Mouse (Mus musculus) neural tube, embryonic 12.5 days (tissue): ENCODE measurements at regions not wholly inside any gene's neighbourhood (a gene's known extent, or its start where the extent isn't known, plus 50 kb on each side); places are given as distances from the start of the nearest gene placed in this dataset.

ENCODE experiments used
- ATAC-seq: fragments of 200-750 bp; cut with Nextera tagmentation; 2 replicates; pipeline ENCODE4 v1.8.0; 2017; ENCODE audit warnings: low read depth, mild to moderate bottlenecking, moderate TSS enrichment, moderate library complexity; ENCODE audit not compliant: low FRiP score
- H3K27ac ChIP-seq: fragments of 300-500 bp; sonication (generic); 2 replicates; pipeline ENCODE4 v1.5.1; 2016
- H3K27me3 ChIP-seq: fragments of 300-500 bp; sonication (generic); replicated peaks from 2 replicates; pipeline ENCODE4 v1.6.1; 2016; ENCODE audit warnings: mild to moderate bottlenecking
- H3K36me3 ChIP-seq: fragments of 300-500 bp; sonication (generic); 2 replicates; pipeline ENCODE4 v1.6.1; 2016; ENCODE audit warnings: mild to moderate bottlenecking
- H3K4me1 ChIP-seq: fragments of 300-500 bp; sonication (generic); 2 replicates; pipeline ENCODE4 v1.6.1; 2016
- H3K4me2 ChIP-seq: fragments of 300-500 bp; sonication (generic); replicated peaks from 2 replicates; pipeline ENCODE4 v1.6.1; 2016; ENCODE audit warnings: mild to moderate bottlenecking
- H3K4me3 ChIP-seq: fragments of 300-500 bp; sonication (generic); 2 replicates; pipeline ENCODE4 v1.5.1; 2016
- H3K9ac ChIP-seq: fragments of 300-500 bp; sonication (generic); 2 replicates; pipeline ENCODE4 v1.6.1; 2016; ENCODE audit warnings: mild to moderate bottlenecking
- H3K9me3 ChIP-seq: fragments of 300-500 bp; sonication (generic); 2 replicates; pipeline ENCODE4 v1.6.1; 2016; ENCODE audit warnings: mild to moderate bottlenecking
- WGBS: fragments of 180-500 bp; shearing (Covaris S2); methylation state at CpG from one replicate; pipeline ENCODE4 v1.1.7; 2016; 5-methylcytosine and 5-hydroxymethylcytosine counted together

- ATAC-seq = no peak
- no peak overlapping the region for H3K27ac ChIP-seq
- H3K9ac ChIP-seq = no peak overlapping the region
- H3K4me3 ChIP-seq = no peak overlapping the region
- H3K36me3 ChIP-seq = no peaks in the 10 kb centered on the region
- 89% methylated on average over 9 of the region's 9 CpGs for WGBS
- no peaks in the 10 kb centered on the region for H3K27me3 ChIP-seq
- H3K9me3 ChIP-seq = no peaks in the 10 kb centered on the region
- no peak overlapping the region for H3K4me2 ChIP-seq
- no peaks in the 10 kb centered on the region for H3K4me1 ChIP-seq
These were observed 517.3 kb upstream of the Tmem132c start for GRCm38 (mm10) chr5:126724329-126724728.

DNA sequence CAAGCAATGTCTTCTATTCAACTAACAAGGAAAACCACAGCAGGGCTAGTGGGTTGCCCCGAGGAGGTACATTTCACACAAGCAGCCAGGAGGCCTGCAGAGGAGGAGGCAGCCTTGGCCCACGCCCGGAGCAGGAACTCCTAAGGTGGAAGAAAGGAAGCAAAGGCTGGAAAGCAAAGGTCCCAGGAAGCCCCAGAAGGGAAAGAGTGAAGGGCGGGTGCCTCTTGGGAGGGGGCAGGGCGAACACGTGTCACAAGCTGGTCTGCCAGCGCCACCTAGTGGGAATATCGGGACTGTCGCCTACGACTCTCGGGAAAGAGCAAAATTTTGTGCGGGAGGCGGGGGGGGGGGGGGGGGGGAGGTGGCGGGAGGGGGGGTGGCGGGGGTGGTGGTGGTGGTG, 508.1 kb upstream of the Tmem132c start:
- WGBS = 3% methylated on average over 8 of the region's 15 CpGs
- H3K27me3 ChIP-seq = no peaks in the 10 kb centered on the region
- H3K4me3 ChIP-seq = peak overlapping the region; percentile 16; the same call in 1 of the 2 replicates
- no peak overlapping the region for H3K27ac ChIP-seq
- ATAC-seq = no peak
- no peaks in the 10 kb centered on the region for H3K9me3 ChIP-seq
- H3K36me3 ChIP-seq = no peaks in the 10 kb centered on the region
- peak overlapping the region; percentile 51 for H3K4me2 ChIP-seq
- no peaks in the 10 kb centered on the region for H3K4me1 ChIP-seq
- peak overlapping the region; percentile 42; the same call in 1 of the 2 replicates for H3K9ac ChIP-seq

GRCm38 (mm10) chr5:126735733-126736132, 505.9 kb upstream of the Tmem132c start:
- Histone ChIP-seq H3K4me1 (no peaks in the 10 kb centered on the region), H3K27me3 (no peaks in the 10 kb centered on the region), H3K4me2 (no peak overlapping the region), H3K4me3 (no peak overlapping the region), H3K27ac (no peak overlapping the region), H3K36me3 (no peaks in the 10 kb centered on the region), H3K9me3 (no peaks in the 10 kb centered on the region), H3K9ac (no peak overlapping the region)
- ATAC-seq = no peak

GRCm38 (mm10) chr5:126737681-126738080, 503.9 kb upstream of the Tmem132c start:
- H3K27ac ChIP-seq = no peak overlapping the region
- no peak for ATAC-seq
- no peak overlapping the region for H3K9ac ChIP-seq
- H3K36me3 ChIP-seq = no peaks in the 10 kb centered on the region
- no peaks in the 10 kb centered on the region for H3K27me3 ChIP-seq
- H3K4me2 ChIP-seq = no peak overlapping the region
- H3K4me3 ChIP-seq = no peak overlapping the region
- 69% methylated on average over 4 of the region's 4 CpGs for WGBS
- no peaks in the 10 kb centered on the region for H3K4me1 ChIP-seq
- no peaks in the 10 kb centered on the region for H3K9me3 ChIP-seq

- Histone ChIP-seq H3K4me1 (no peaks in the 10 kb centered on the region), H3K27me3 (no peaks in the 10 kb centered on the region), H3K4me2 (no peak overlapping the region), H3K4me3 (no peak overlapping the region), H3K36me3 (no peaks in the 10 kb centered on the region), H3K9me3 (peaks cover 4% of the 10 kb centered on the region; the same call in 1 of the 2 replicates), H3K27ac (no peak overlapping the region), H3K9ac (no peak overlapping the region)
- WGBS = 54% methylated on average over 10 of the region's 10 CpGs
- no peak for ATAC-seq
These were observed 500.7 kb upstream of the Tmem132c start for GRCm38 (mm10) chr5:126740861-126741410.

DNA sequence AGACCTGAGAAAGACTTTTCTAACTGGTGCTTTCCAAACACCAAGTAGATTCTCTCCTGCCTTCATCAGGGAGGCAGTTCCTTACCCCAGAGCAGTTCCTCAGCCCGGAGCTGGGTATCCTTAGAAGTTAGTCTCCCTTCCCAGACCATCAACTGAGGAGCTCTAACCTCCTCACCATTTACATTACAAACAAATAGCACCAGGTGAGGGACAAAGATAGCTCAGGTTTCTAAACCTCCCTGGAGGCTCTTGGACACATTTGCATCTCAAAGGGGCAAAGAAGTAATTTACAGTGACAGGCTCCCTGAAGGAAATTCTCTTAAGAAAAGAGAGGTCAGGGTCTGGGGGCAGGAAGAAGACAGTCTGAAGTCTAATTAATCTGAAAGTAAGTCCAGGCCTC, 486.5 kb upstream of the Tmem132c start:
- H3K9me3 ChIP-seq = no peaks in the 10 kb centered on the region
- H3K27ac ChIP-seq = no peak overlapping the region
- no peak overlapping the region for H3K9ac ChIP-seq
- no peaks in the 10 kb centered on the region for H3K27me3 ChIP-seq
- ATAC-seq = no peak
- H3K4me1 ChIP-seq = no peaks in the 10 kb centered on the region
- WGBS = 6% methylated on average over 1 of the region's 1 CpGs
- H3K36me3 ChIP-seq = no peaks in the 10 kb centered on the region
- no peak overlapping the region for H3K4me2 ChIP-seq
- no peak overlapping the region for H3K4me3 ChIP-seq

GRCm38 (mm10) chr5:126765037-126765707, 476.4 kb upstream of the Tmem132c start:
- no peak overlapping the region for H3K27ac ChIP-seq
- H3K4me2 ChIP-seq = no peak overlapping the region
- no peak overlapping the region for H3K9ac ChIP-seq
- no peaks in the 10 kb centered on the region for H3K27me3 ChIP-seq
- H3K4me3 ChIP-seq = no peak overlapping the region
- peaks cover 8% of the 10 kb centered on the region; the same call in 1 of the 2 replicates for H3K4me1 ChIP-seq
- ATAC-seq = 0 out of 2 replicates have a peak, but pooled peaks have one; percentile 37
- H3K36me3 ChIP-seq = no peaks in the 10 kb centered on the region
- 7% methylated on average over 4 of the region's 4 CpGs for WGBS
- H3K9me3 ChIP-seq = no peaks in the 10 kb centered on the region

- Histone ChIP-seq H3K4me2 (peak overlapping the region; percentile 47), H3K27ac (no peak overlapping the region), H3K9me3 (no peaks in the 10 kb centered on the region), H3K36me3 (no peaks in the 10 kb centered on the region), H3K9ac (no peak overlapping the region), H3K4me1 (peaks cover 8% of the 10 kb centered on the region; the same call in 1 of the 2 replicates), H3K27me3 (no peaks in the 10 kb centered on the region), H3K4me3 (no peak overlapping the region)
- WGBS = 30% methylated on average over 11 of the region's 11 CpGs
- ATAC-seq = no peak
These were observed 472.6 kb upstream of the Tmem132c start for GRCm38 (mm10) chr5:126769031-126769430.

- 5% methylated on average over 29 of the region's 29 CpGs for WGBS
- Histone ChIP-seq H3K9ac (no peak overlapping the region), H3K36me3 (no peaks in the 10 kb centered on the region), H3K9me3 (peaks cover 4% of the 10 kb centered on the region; the same call in 1 of the 2 replicates), H3K27ac (no peak overlapping the region), H3K4me3 (peak overlapping the region; percentile 30), H3K4me1 (peaks cover 15% of the 10 kb centered on the region), H3K27me3 (peaks cover 2% of the 10 kb centered on the region; the same call in 1 of the 2 replicates), H3K4me2 (peak overlapping the region; percentile 68)
- ATAC-seq = peak; percentile 68; the same call in 1 of the 2 replicates
These were observed 453.6 kb upstream of the Tmem132c start for GRCm38 (mm10) chr5:126787706-126788610.

DNA sequence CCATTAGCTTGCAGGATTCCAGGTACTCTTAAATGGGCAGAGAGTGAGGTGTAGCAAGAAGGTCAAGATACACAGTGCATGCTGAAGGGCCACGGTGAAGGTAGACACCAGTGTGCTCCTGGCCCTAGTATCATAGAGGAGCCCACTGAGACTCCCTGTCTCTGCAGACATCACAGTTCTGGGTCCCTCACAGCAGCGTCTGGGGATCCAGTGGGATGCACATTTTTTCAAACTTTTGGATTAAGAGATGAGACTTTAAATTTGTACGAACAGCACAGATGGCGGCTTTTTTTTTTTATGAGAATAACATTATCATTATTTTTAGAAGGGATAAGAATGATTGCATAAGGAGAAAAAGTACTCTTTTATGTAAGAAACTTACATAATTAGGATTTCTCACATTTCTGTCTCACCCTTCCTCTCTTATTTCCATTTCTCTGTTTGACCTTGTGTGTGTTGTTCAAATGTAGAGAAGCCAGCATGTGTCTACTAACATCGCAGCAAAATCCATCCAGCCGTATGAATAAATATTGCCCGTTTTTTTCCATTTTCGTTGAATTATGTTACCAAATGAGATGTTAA, 441.8 kb upstream of the Tmem132c start:
- Histone ChIP-seq H3K27ac (no peak overlapping the region), H3K4me3 (no peak overlapping the region), H3K36me3 (no peaks in the 10 kb centered on the region), H3K9ac (no peak overlapping the region), H3K27me3 (no peaks in the 10 kb centered on the region), H3K4me1 (no peaks in the 10 kb centered on the region), H3K4me2 (no peak overlapping the region), H3K9me3 (no peaks in the 10 kb centered on the region)
- WGBS = 91% methylated on average over 8 of the region's 8 CpGs
- ATAC-seq = no peak

GRCm38 (mm10) chr5:126806656-126807055, 435.0 kb upstream of the Tmem132c start:
- H3K27ac ChIP-seq = no peak overlapping the region
- no peak overlapping the region for H3K4me2 ChIP-seq
- no peak for ATAC-seq
- no peaks in the 10 kb centered on the region for H3K27me3 ChIP-seq
- no peak overlapping the region for H3K9ac ChIP-seq
- H3K36me3 ChIP-seq = no peaks in the 10 kb centered on the region
- H3K4me3 ChIP-seq = no peak overlapping the region
- no peaks in the 10 kb centered on the region for H3K4me1 ChIP-seq
- H3K9me3 ChIP-seq = peaks cover 4% of the 10 kb centered on the region; the same call in 1 of the 2 replicates

- Histone ChIP-seq H3K27ac (no peak overlapping the region), H3K9ac (no peak overlapping the region), H3K27me3 (no peaks in the 10 kb centered on the region), H3K36me3 (no peaks in the 10 kb centered on the region), H3K9me3 (peaks cover 5% of the 10 kb centered on the region; the same call in 1 of the 2 replicates), H3K4me1 (no peaks in the 10 kb centered on the region), H3K4me3 (no peak overlapping the region), H3K4me2 (no peak overlapping the region)
- ATAC-seq = no peak
These were observed 425.5 kb upstream of the Tmem132c start for GRCm38 (mm10) chr5:126816069-126816468.
